14 mouse cellular contexts compared by ENCODE assay signal in the genomic region with DNA sequence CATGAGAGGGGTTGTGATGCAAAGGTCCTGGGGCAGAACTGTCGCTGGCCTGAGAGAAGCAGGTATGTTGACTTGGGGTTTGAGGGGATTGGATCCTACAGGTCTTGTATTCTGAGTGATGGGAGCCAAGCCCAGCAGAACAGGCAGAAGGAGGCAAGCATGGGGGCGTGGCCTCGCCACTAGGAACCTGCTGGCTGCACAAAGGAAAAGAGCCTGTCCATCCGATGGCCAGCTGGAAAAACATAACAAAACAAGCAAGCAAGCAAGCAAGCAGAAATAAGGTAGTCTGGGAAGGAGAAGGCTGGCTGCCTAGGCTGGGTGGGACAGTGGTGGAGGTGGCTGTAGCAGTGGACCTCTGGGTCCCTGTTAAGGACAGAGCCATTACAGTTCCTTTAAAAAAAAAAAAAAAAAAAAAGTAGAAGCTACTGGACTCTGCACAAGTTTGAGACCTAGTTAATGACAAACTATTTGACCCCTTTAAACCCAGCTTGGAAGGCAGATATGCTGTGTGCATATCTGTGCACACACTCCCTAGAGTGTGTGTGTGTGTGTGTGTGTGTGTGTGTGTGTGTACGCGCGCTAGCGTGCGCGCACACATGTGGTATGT. TPM values are rescaled to one million over a fixed set of nuclear protein-coding genes. Genes with fewer than 3 reads are reported as not detected.
DNase-seq lines count a peak whose midpoint lies in the region; ATAC-seq lines count a peak whose summit lies in the region.
"Had no signal": no experiment of that assay in that cellular context is flagged by ENCODE, and none has a peak within 500 bp of the region (broad histone marks: within the 10 kb centered on the region; RNA-seq: fewer than 3 reads in every experiment).

No protein-coding gene starts in this region.

- no peak overlapping the region for H3K9ac ChIP-seq in intestine, embryonic 15.5 days
- H3K9ac ChIP-seq in kidney, embryonic 16.5 days (replicated peaks; ENCODE audit: low read length) = no peak overlapping the region
- H3K9ac ChIP-seq in liver, embryonic 16.5 days (ENCODE audit: low read depth, low read length) = no peak overlapping the region
- H3K9ac ChIP-seq: hindbrain, embryonic 13.5 days; midbrain, embryonic 12.5 days had no signal

- H3K4me2 ChIP-seq in intestine, embryonic 15.5 days (replicated peaks) = peak overlapping the region; percentile 27
- H3K4me2 ChIP-seq in kidney, embryonic 16.5 days (replicated peaks; ENCODE audit: low read depth, low read length) = no peak overlapping the region
- no peak overlapping the region for H3K4me2 ChIP-seq in liver, embryonic 16.5 days (ENCODE audit: low read depth, low read length)
- H3K4me2 ChIP-seq: hindbrain, embryonic 13.5 days; midbrain, embryonic 12.5 days had no signal

- ATAC-seq in intestine, embryonic 15.5 days = peak; percentile 52
- ATAC-seq in kidney, embryonic 16.5 days (ENCODE audit: low FRiP score, low TSS enrichment) = peak; percentile 33
- peak; percentile 62 for ATAC-seq in liver, embryonic 16.5 days (ENCODE audit: low read depth)

- WGBS in heart, embryonic 10.5 days = 75% methylated on average over 10 of the region's 10 CpGs
- 78% methylated on average over 10 of the region's 10 CpGs for WGBS in intestine, embryonic 15.5 days
- 75% methylated on average over 10 of the region's 10 CpGs for WGBS in kidney, embryonic 16.5 days
- 59% methylated on average over 10 of the region's 10 CpGs for WGBS in liver, embryonic 16.5 days (ENCODE audit: insufficient replicate concordance)

- DNase-seq in heart, embryonic 10.5 days (ENCODE audit: low spot score) = no peak
- DNase-seq in heart, adult 8-10 months (ENCODE audit: low spot score) = no peak
- no peak for DNase-seq in right cerebral cortex, postnatal 10 days (ENCODE audit: low spot score in 2 of 2)
- no peak for DNase-seq in testis, postnatal 10 days (ENCODE audit: low spot score)
- DNase-seq in thymus, postnatal 4 days = no peak
- DNase-seq: adrenal gland, adult 2 months; cerebellum, adult 8-10 months; embryo, embryonic 11 days; thymus, postnatal 14 days had no signal

- peak overlapping the region; percentile 71; the same call in 1 of the 2 replicates for H3K27ac ChIP-seq in heart, embryonic 10.5 days
- H3K27ac ChIP-seq in intestine, embryonic 15.5 days = peak overlapping the region; percentile 90
- peak overlapping the region; percentile 89 for H3K27ac ChIP-seq in kidney, embryonic 16.5 days (ENCODE audit: low read length)
- no peak overlapping the region for H3K27ac ChIP-seq in liver, embryonic 16.5 days (ENCODE audit: low read length)
- H3K27ac ChIP-seq: hindbrain, embryonic 13.5 days; midbrain, embryonic 12.5 days had no signal

- H3K9me3 ChIP-seq in heart, embryonic 10.5 days = no peaks in the 10 kb centered on the region
- H3K9me3 ChIP-seq in intestine, embryonic 15.5 days = no peaks in the 10 kb centered on the region
- H3K9me3 ChIP-seq in kidney, embryonic 16.5 days (ENCODE audit: low read length) = no peaks in the 10 kb centered on the region
- H3K9me3 ChIP-seq in liver, embryonic 16.5 days (replicated peaks; ENCODE audit: control insufficient read depth, low read length) = no peaks in the 10 kb centered on the region
- H3K9me3 ChIP-seq: hindbrain, embryonic 13.5 days; midbrain, embryonic 12.5 days had no signal

- no peaks in the 10 kb centered on the region for H3K27me3 ChIP-seq in heart, embryonic 10.5 days (ENCODE audit: insufficient read depth, poor library complexity, severe bottlenecking)
- H3K27me3 ChIP-seq in intestine, embryonic 15.5 days (replicated peaks) = no peaks in the 10 kb centered on the region
- peaks cover 5% of the 10 kb centered on the region; the same call in 1 of the 2 replicates for H3K27me3 ChIP-seq in kidney, embryonic 16.5 days (ENCODE audit: insufficient read depth, low read length)
- H3K27me3 ChIP-seq in liver, embryonic 16.5 days (ENCODE audit: control insufficient read depth, insufficient read depth, low read depth, low read length) = peaks cover 10% of the 10 kb centered on the region

- no peak overlapping the region for H3K4me3 ChIP-seq in heart, embryonic 10.5 days
- H3K4me3 ChIP-seq in intestine, embryonic 15.5 days (replicated peaks) = no peak overlapping the region
- no peak overlapping the region for H3K4me3 ChIP-seq in kidney, embryonic 16.5 days (ENCODE audit: low read length)
- no peak overlapping the region for H3K4me3 ChIP-seq in liver, embryonic 16.5 days (ENCODE audit: low read depth, low read length)
- H3K4me3 ChIP-seq: hindbrain, embryonic 13.5 days; midbrain, embryonic 12.5 days had no signal

- peaks cover 26% of the 10 kb centered on the region for H3K4me1 ChIP-seq in heart, embryonic 10.5 days
- peaks cover 43% of the 10 kb centered on the region for H3K4me1 ChIP-seq in intestine, embryonic 15.5 days (replicated peaks)
- peaks cover 36% of the 10 kb centered on the region for H3K4me1 ChIP-seq in kidney, embryonic 16.5 days (ENCODE audit: insufficient read depth, low read length)
- peaks cover 3% of the 10 kb centered on the region; the same call in 1 of the 2 replicates for H3K4me1 ChIP-seq in liver, embryonic 16.5 days (ENCODE audit: control insufficient read depth, low read depth, low read length)

- H3K36me3 ChIP-seq in heart, embryonic 10.5 days = no peaks in the 10 kb centered on the region
- H3K36me3 ChIP-seq in intestine, embryonic 15.5 days = no peaks in the 10 kb centered on the region
- H3K36me3 ChIP-seq in kidney, embryonic 16.5 days (ENCODE audit: insufficient read depth, low read length) = no peaks in the 10 kb centered on the region
- H3K36me3 ChIP-seq in liver, embryonic 16.5 days (ENCODE audit: control insufficient read depth, insufficient read depth) = no peaks in the 10 kb centered on the region
- H3K36me3 ChIP-seq: hindbrain, embryonic 13.5 days; midbrain, embryonic 12.5 days had no signal

RNA-seq across cellular contexts. Expression of gene Ripor3, which starts 34.4 kb away (rescaled TPM):
- polyA plus RNA-seq in heart, embryonic 10.5 days (2016; fragmentation: Nextera tagmentation; extraction: Ambion mirVana) = 1.3 and 2.5 TPM in 2 replicates
- under 1 TPM; 0.25 to 0.66 (median 0.53) TPM for total RNA-seq in heart, adult 8-10 months (2022)
- polyA plus RNA-seq in intestine, embryonic 15.5 days (2015; fragmentation: Nextera tagmentation; extraction: Ambion mirVana) = 3.7 and 4.2 TPM in 2 replicates
- 1.9 and 2.6 TPM in 2 replicates for polyA plus RNA-seq in kidney, embryonic 16.5 days (2015; fragmentation: Nextera tagmentation; extraction: Ambion mirVana)
- 0.81 and 1.2 TPM in 2 replicates for polyA plus RNA-seq in liver, embryonic 16.5 days (2015; fragmentation: Nextera tagmentation; extraction: Ambion mirVana)

RNA-seq across cellular contexts. Expression of gene Pard6b, which starts 36.0 kb away (rescaled TPM):
- 12.2 and 15.0 TPM in 2 replicates for polyA plus RNA-seq in heart, embryonic 10.5 days (2016; fragmentation: Nextera tagmentation; extraction: Ambion mirVana)
- total RNA-seq in heart, adult 8-10 months (2022) = 1 to 10 TPM; 2.3 to 2.9 (median 2.5) TPM
- polyA plus RNA-seq in intestine, embryonic 15.5 days (2015; fragmentation: Nextera tagmentation; extraction: Ambion mirVana) = 16.9 and 17.4 TPM in 2 replicates
- polyA plus RNA-seq in kidney, embryonic 16.5 days (2015; fragmentation: Nextera tagmentation; extraction: Ambion mirVana) = 20.0 and 23.9 TPM in 2 replicates
- polyA plus RNA-seq in liver, embryonic 16.5 days (2015; fragmentation: Nextera tagmentation; extraction: Ambion mirVana) = 2.3 and 2.7 TPM in 2 replicates
